Mouse (Mus musculus) olfactory bulb, adult 2 months (tissue): ENCODE data around the gene Abcc4.

ENCODE experiments used
- CTCF ChIP-seq: fragments of 200-500 bp; IDR thresholded peaks from 2 replicates; pipeline ENCODE4 v1.5.1; 2012; ENCODE audit warnings: low read depth, mild to moderate bottlenecking, low read length, moderate library complexity; ENCODE audit not compliant: insufficient read depth
- POLR2A ChIP-seq: fragments of 200-500 bp; IDR thresholded peaks from 2 replicates; pipeline ENCODE4 v1.6.1; 2012; ENCODE audit warnings: mild to moderate bottlenecking, low read depth, low read length, moderate library complexity; ENCODE audit not compliant: insufficient read depth

- TF ChIP-seq CTCF, result no peak
- TF ChIP-seq POLR2A, result no peak
Observed at GRCm38 (mm10) chr14:118654903-118655302, 51.1 kb downstream of the Abcc4 start.
